Mouse (Mus musculus) heart, embryonic 12.5 days (tissue): ENCODE results near the gene Ddb1. TPM values are rescaled to one million over a fixed set of nuclear protein-coding genes. Genes with fewer than 3 reads are reported as not detected.

Experiments used
- ATAC-seq: fragments of 200-750 bp; cut with Nextera tagmentation; 2 replicates; pipeline ENCODE4 v1.8.0; 2017; ENCODE audit warnings: moderate TSS enrichment, moderate library complexity; ENCODE audit not compliant: insufficient number of reproducible peaks, low FRiP score
- H3K27ac ChIP-seq: fragments of 300-500 bp; sonication (generic); 2 replicates; pipeline ENCODE4 v1.5.1; 2016; ENCODE audit warnings: mild to moderate bottlenecking, moderate library complexity; ENCODE audit not compliant: poor library complexity, severe bottlenecking
- H3K27me3 ChIP-seq: fragments of 300-500 bp; sonication (generic); replicated peaks from 2 replicates; pipeline ENCODE4 v1.6.1; 2016; ENCODE audit warnings: mild to moderate bottlenecking, moderate library complexity
- H3K36me3 ChIP-seq: fragments of 300-500 bp; sonication (generic); 2 replicates; pipeline ENCODE4 v1.6.1; 2016; ENCODE audit warnings: mild to moderate bottlenecking, moderate library complexity
- H3K4me1 ChIP-seq: fragments of 300-500 bp; sonication (generic); replicated peaks from 2 replicates; pipeline ENCODE4 v1.6.1; 2016; ENCODE audit warnings: mild to moderate bottlenecking
- H3K4me2 ChIP-seq: fragments of 300-500 bp; sonication (generic); 2 replicates; pipeline ENCODE4 v1.6.1; 2016; ENCODE audit warnings: mild to moderate bottlenecking, moderate library complexity
- H3K4me3 ChIP-seq: fragments of 300-500 bp; sonication (generic); 2 replicates; pipeline ENCODE4 v1.5.1; 2016; ENCODE audit warnings: mild to moderate bottlenecking
- H3K9ac ChIP-seq: fragments of 300-500 bp; sonication (generic); 2 replicates; pipeline ENCODE4 v1.6.1; 2016; ENCODE audit warnings: mild to moderate bottlenecking, moderate library complexity
- H3K9me3 ChIP-seq: fragments of 300-500 bp; sonication (generic); replicated peaks from 2 replicates; pipeline ENCODE4 v1.6.1; 2016; ENCODE audit warnings: mild to moderate bottlenecking, moderate library complexity
- WGBS: fragments of 180-500 bp; shearing (Covaris S2); methylation state at CpG from one replicate; pipeline ENCODE4 v1.1.7; 2016; 5-methylcytosine and 5-hydroxymethylcytosine counted together
- polyA plus RNA-seq: library from polyadenylated mRNA; unstranded; fragments of >200 nt; fragmentation: Nextera tagmentation; extraction: Ambion mirVana; gene quantifications from 2 replicates; pipeline ENCODE4 v1.2.1, GENCODE M21; 2016

The Ddb1 gene
- polyA plus RNA-seq, 1 experiment from 2014 or later = 339 TPM

GRCm38 (mm10) chr19:10591659-10592377 lies 13.3 kb upstream of the Ddb1 start:
- Histone ChIP-seq H3K4me2 (no peak overlapping the region), H3K27ac (no peak overlapping the region), H3K9me3 (no peaks in the 10 kb centered on the region), H3K4me3 (no peak overlapping the region), H3K36me3 (peaks cover 67% of the 10 kb centered on the region), H3K27me3 (no peaks in the 10 kb centered on the region), H3K9ac (no peak overlapping the region), H3K4me1 (no peaks in the 10 kb centered on the region)
- WGBS = 87% methylated on average over 6 of the region's 6 CpGs
- ATAC-seq = no peak

GRCm38 (mm10) chr19:10598188-10598587 lies 6.9 kb upstream of the Ddb1 start:
- Histone ChIP-seq H3K36me3 (peaks cover 52% of the 10 kb centered on the region), H3K4me2 (no peak overlapping the region), H3K27me3 (no peaks in the 10 kb centered on the region), H3K9ac (no peak overlapping the region), H3K4me3 (no peak overlapping the region), H3K9me3 (no peaks in the 10 kb centered on the region), H3K27ac (no peak overlapping the region), H3K4me1 (peaks cover 8% of the 10 kb centered on the region)
- WGBS = 31% methylated on average over 3 of the region's 3 CpGs
- no peak for ATAC-seq

GRCm38 (mm10) chr19:10599648-10600047 lies 5.5 kb upstream of the Ddb1 start:
- H3K4me3 ChIP-seq = no peak overlapping the region
- 90% methylated on average over 2 of the region's 2 CpGs for WGBS
- H3K9ac ChIP-seq = no peak overlapping the region
- H3K9me3 ChIP-seq = no peaks in the 10 kb centered on the region
- no peak overlapping the region for H3K27ac ChIP-seq
- ATAC-seq = no peak
- peaks cover 22% of the 10 kb centered on the region for H3K4me1 ChIP-seq
- H3K27me3 ChIP-seq = no peaks in the 10 kb centered on the region
- peaks cover 38% of the 10 kb centered on the region for H3K36me3 ChIP-seq
- no peak overlapping the region for H3K4me2 ChIP-seq

- WGBS = 13% methylated on average over 6 of the region's 6 CpGs
- Histone ChIP-seq H3K4me2 (peak overlapping the region; percentile 60), H3K4me3 (peak overlapping the region; percentile 21), H3K9me3 (no peaks in the 10 kb centered on the region), H3K36me3 (peaks cover 18% of the 10 kb centered on the region; the same call in 1 of the 2 replicates), H3K27me3 (no peaks in the 10 kb centered on the region), H3K27ac (peak overlapping the region; percentile 87), H3K9ac (peak overlapping the region; percentile 65), H3K4me1 (peaks cover 33% of the 10 kb centered on the region)
- ATAC-seq = no peak
These were observed 2.8 kb upstream of the Ddb1 start for GRCm38 (mm10) chr19:10602247-10602769.

- ATAC-seq = peak; percentile 60; the same call in 1 of the 2 replicates
- H3K27me3 ChIP-seq = no peaks in the 10 kb centered on the region
- H3K4me2 ChIP-seq = peak overlapping the region; percentile 60
These were observed 2.3 kb upstream of the Ddb1 start for GRCm38 (mm10) chr19:10602787-10603186.

GRCm38 (mm10) chr19:10603660-10604523 lies 1.2 kb upstream of the Ddb1 start:
- 81% methylated on average over 18 of the region's 18 CpGs for WGBS
- Histone ChIP-seq H3K4me1 (peaks cover 44% of the 10 kb centered on the region), H3K9ac (peak overlapping the region; percentile 75; the same call in 1 of the 2 replicates), H3K27ac (no peak overlapping the region; the same call in 1 of the 2 replicates), H3K4me3 (no peak overlapping the region), H3K36me3 (peaks cover 30% of the 10 kb centered on the region), H3K4me2 (no peak overlapping the region; the same call in 1 of the 2 replicates), H3K27me3 (no peaks in the 10 kb centered on the region), H3K9me3 (no peaks in the 10 kb centered on the region)
- no peak for ATAC-seq

More at GRCm38 (mm10) chr19:10602787-10603186, 2.3 kb upstream of the Ddb1 start:
- WGBS = 3% methylated on average over 9 of the region's 9 CpGs
- H3K4me1 ChIP-seq = peaks cover 38% of the 10 kb centered on the region
- peak overlapping the region; percentile 21 for H3K4me3 ChIP-seq
- peaks cover 22% of the 10 kb centered on the region for H3K36me3 ChIP-seq
- peak overlapping the region; percentile 65 for H3K9ac ChIP-seq
- peak overlapping the region; percentile 87 for H3K27ac ChIP-seq
- no peaks in the 10 kb centered on the region for H3K9me3 ChIP-seq

- WGBS = 39% methylated on average over 3 of the region's 3 CpGs
- no peak for ATAC-seq
- H3K4me2 ChIP-seq = peak overlapping the region; percentile 71
- H3K36me3 ChIP-seq = peaks cover 31% of the 10 kb centered on the region
- no peaks in the 10 kb centered on the region for H3K27me3 ChIP-seq
- peaks cover 44% of the 10 kb centered on the region for H3K4me1 ChIP-seq
- peak overlapping the region; percentile 91 for H3K27ac ChIP-seq
- no peaks in the 10 kb centered on the region for H3K9me3 ChIP-seq
- H3K9ac ChIP-seq = peak overlapping the region; percentile 75
- peak overlapping the region; percentile 87 for H3K4me3 ChIP-seq
These were observed 593 bp upstream of the Ddb1 start for GRCm38 (mm10) chr19:10604534-10604933.

GRCm38 (mm10) chr19:10605901-10606622 lies 935 bp downstream of the Ddb1 start:
- Histone ChIP-seq H3K4me3 (peak overlapping the region; percentile 87), H3K36me3 (peaks cover 37% of the 10 kb centered on the region), H3K9me3 (no peaks in the 10 kb centered on the region), H3K27ac (peak overlapping the region; percentile 90), H3K4me2 (peak overlapping the region; percentile 71), H3K27me3 (no peaks in the 10 kb centered on the region), H3K9ac (peak overlapping the region; percentile 95), H3K4me1 (peaks cover 44% of the 10 kb centered on the region)
- ATAC-seq = peak; percentile 29; the same call in 1 of the 2 replicates
- 4% methylated on average over 20 of the region's 20 CpGs for WGBS

GRCm38 (mm10) chr19:10608573-10609240 lies 3.6 kb downstream of the Ddb1 start:
- H3K27me3 ChIP-seq = no peaks in the 10 kb centered on the region
- no peak overlapping the region for H3K4me3 ChIP-seq
- H3K27ac ChIP-seq = no peak overlapping the region
- peaks cover 32% of the 10 kb centered on the region for H3K4me1 ChIP-seq
- no peak for ATAC-seq
- no peak overlapping the region for H3K9ac ChIP-seq
- peaks cover 63% of the 10 kb centered on the region for H3K36me3 ChIP-seq
- H3K4me2 ChIP-seq = no peak overlapping the region
- WGBS = 84% methylated on average over 5 of the region's 5 CpGs
- no peaks in the 10 kb centered on the region for H3K9me3 ChIP-seq
